Mouse (Mus musculus): Measurements from ENCODE around the gene Nsg2. TPM values are rescaled to one million over a fixed set of nuclear protein-coding genes. Genes with fewer than 3 reads are reported as not detected.
"Not testable (repeated sequence)": the region's sequence is repeated elsewhere in the genome, so short reads cannot be mapped to it uniquely, and the experiment has no call there.

Gene Nsg2
- total and polyA plus RNA-seq, 2 experiments from 2014 or later: 1.2 to 3.7 TPM

DNA sequence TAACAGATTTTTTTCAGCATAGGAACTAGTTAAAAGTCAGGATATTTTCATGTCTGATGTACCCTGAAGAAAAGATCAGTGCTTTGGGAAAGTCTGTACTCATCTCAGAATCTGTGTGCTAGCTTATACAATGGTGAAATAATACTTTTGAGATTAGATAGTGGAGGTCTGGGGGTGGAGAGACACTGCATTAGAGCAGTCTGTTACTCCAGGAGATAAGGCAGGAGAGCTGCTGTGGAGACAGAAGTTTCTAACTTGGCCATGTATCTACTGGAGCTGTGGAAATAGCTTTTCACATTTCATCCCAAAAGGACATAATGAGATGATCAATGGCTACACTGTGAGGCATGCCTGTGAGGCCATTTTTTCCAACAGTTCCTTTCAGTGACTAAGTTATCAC, 17.0 kb upstream of the Nsg2 start:
- H3K4me1 ChIP-seq (ENCODE audit: control insufficient read depth, insufficient read depth): no peaks in the 10 kb centered on the region
- H3K4me2 ChIP-seq (ENCODE audit: low read depth, low read length): no peak overlapping the region
- H3K27ac ChIP-seq (ENCODE audit: low read depth): no peak overlapping the region
- no peak for ATAC-seq (ENCODE audit: insufficient read depth, low read depth)
- no peaks in the 10 kb centered on the region for H3K27me3 ChIP-seq (ENCODE audit: control insufficient read depth, insufficient read depth, low read length)
- DNase-seq (ENCODE audit: low spot score): no peak
- TF ChIP-seq CTCF (IDR thresholded peaks at IDR 0.05; ENCODE audit: low read depth) (no peak), EP300 (IDR thresholded peaks at IDR 0.05; ENCODE audit: low read depth) (no peak)
- peaks cover 4% of the 10 kb centered on the region; the same call in 1 of the 2 replicates for H3K9me3 ChIP-seq (replicated peaks; ENCODE audit: control insufficient read depth, low read length)
- H3K4me3 ChIP-seq (ENCODE audit: low read depth, low read length): no peak overlapping the region
- no peak overlapping the region for H3K9ac ChIP-seq (replicated peaks; ENCODE audit: low read depth, low read length)
- no peaks in the 10 kb centered on the region for H3K36me3 ChIP-seq (replicated peaks; ENCODE audit: control insufficient read depth, insufficient read depth, low read length)

DNA sequence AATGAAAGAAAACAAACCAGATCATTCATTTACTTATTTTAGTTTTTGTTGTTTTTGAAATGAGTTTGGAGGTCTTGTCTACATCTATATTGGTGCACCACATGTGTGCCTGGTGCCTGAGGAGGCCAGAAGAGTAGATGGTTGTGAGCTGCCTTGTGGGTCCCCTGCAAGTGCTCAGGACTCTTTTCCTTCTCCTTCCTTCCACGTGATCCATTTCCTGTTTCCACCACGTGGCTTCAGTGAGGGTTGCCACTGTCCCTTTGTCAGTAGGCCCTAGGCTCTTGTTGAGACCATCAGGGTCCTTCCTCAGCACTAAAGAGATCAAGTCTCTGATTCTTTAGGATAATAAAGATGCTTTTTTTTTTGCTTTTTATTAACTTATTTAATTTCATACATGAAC, 15.5 kb upstream of the Nsg2 start:
- no peaks in the 10 kb centered on the region for H3K36me3 ChIP-seq (replicated peaks; ENCODE audit: control insufficient read depth, insufficient read depth, low read length)
- H3K9me3 ChIP-seq (replicated peaks; ENCODE audit: control insufficient read depth, low read length): peaks cover 3% of the 10 kb centered on the region; the same call in 1 of the 2 replicates
- DNase-seq (ENCODE audit: low spot score) (no peak), ATAC-seq (ENCODE audit: insufficient read depth, low read depth) (no peak)
- no peak overlapping the region for H3K27ac ChIP-seq (ENCODE audit: low read depth)
- WGBS: 42% methylated on average over 2 of the region's 2 CpGs
- TF ChIP-seq EP300 (IDR thresholded peaks at IDR 0.05; ENCODE audit: low read depth) (no peak), CTCF (IDR thresholded peaks at IDR 0.05; ENCODE audit: low read depth) (no peak)
- no peak overlapping the region for H3K4me3 ChIP-seq (ENCODE audit: low read depth, low read length)
- H3K9ac ChIP-seq (replicated peaks; ENCODE audit: low read depth, low read length): no peak overlapping the region
- no peaks in the 10 kb centered on the region for H3K4me1 ChIP-seq (ENCODE audit: control insufficient read depth, insufficient read depth)
- no peaks in the 10 kb centered on the region for H3K27me3 ChIP-seq (ENCODE audit: control insufficient read depth, insufficient read depth, low read length)
- no peak overlapping the region for H3K4me2 ChIP-seq (ENCODE audit: low read depth, low read length)

DNA sequence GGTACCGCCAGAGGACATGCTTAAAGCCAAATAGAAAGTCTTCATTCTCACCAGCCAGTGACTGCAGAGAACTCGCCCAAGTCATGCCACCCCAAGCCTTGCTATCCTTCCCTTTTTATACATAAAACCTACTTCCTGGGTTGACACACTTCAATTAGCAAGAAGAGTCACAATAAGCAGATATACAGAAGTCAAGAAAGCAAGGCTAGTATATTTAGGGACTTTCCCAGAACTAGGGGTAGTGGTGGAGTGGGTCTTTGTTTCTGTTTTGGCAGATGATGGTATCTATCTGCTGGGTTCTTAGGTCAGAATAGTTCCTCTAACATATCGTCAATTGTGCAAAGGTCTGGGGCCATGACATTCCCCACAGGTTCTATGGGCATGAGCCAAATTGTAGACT, 7.7 kb upstream of the Nsg2 start:
- Histone ChIP-seq H3K27ac (ENCODE audit: low read depth) (no peak overlapping the region), H3K4me3 (ENCODE audit: low read depth, low read length) (no peak overlapping the region), H3K36me3 (replicated peaks; ENCODE audit: control insufficient read depth, insufficient read depth, low read length) (no peaks in the 10 kb centered on the region), H3K4me2 (ENCODE audit: low read depth, low read length) (no peak overlapping the region), H3K27me3 (ENCODE audit: control insufficient read depth, insufficient read depth, low read length) (no peaks in the 10 kb centered on the region), H3K9ac (replicated peaks; ENCODE audit: low read depth, low read length) (no peak overlapping the region), H3K4me1 (ENCODE audit: control insufficient read depth, insufficient read depth) (no peaks in the 10 kb centered on the region), H3K9me3 (replicated peaks; ENCODE audit: control insufficient read depth, low read length) (no peaks in the 10 kb centered on the region)
- no peak for TF ChIP-seq EP300 (IDR thresholded peaks at IDR 0.05; ENCODE audit: low read depth)
- no peak for TF ChIP-seq CTCF (IDR thresholded peaks at IDR 0.05; ENCODE audit: low read depth)
- DNase-seq (ENCODE audit: low spot score): no peak
- WGBS: 80% methylated on average over 3 of the region's 3 CpGs
- no peak for ATAC-seq (ENCODE audit: insufficient read depth, low read depth)

DNA sequence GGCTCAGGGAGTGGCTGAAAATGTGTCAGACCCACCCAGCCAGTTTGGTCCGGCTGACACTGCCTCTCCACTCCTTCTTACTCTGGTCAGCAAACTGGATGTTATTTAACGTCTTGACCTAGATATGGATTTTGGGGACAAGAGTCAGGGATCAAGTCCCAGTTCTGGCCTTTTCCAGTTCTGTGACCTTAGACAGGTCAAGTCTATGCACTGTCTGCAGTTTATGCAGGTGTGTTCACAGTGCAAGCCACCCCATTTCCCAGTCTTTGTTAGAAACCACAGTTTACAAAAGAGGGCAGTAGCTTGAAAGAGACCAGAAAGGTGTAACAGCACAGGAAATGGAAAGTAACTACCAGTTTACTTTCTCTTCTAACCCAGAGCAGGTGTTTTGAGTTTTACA, 547 bp upstream of the Nsg2 start:
- Histone ChIP-seq H3K4me1 (ENCODE audit: control insufficient read depth, insufficient read depth) (no peaks in the 10 kb centered on the region), H3K4me2 (ENCODE audit: low read depth, low read length) (no peak overlapping the region), H3K9ac (replicated peaks; ENCODE audit: low read depth, low read length) (no peak overlapping the region), H3K36me3 (replicated peaks; ENCODE audit: control insufficient read depth, insufficient read depth, low read length) (no peaks in the 10 kb centered on the region), H3K9me3 (replicated peaks; ENCODE audit: control insufficient read depth, low read length) (no peaks in the 10 kb centered on the region), H3K4me3 (ENCODE audit: low read depth, low read length) (no peak overlapping the region), H3K27me3 (ENCODE audit: control insufficient read depth, insufficient read depth, low read length) (peaks cover 15% of the 10 kb centered on the region), H3K27ac (ENCODE audit: low read depth) (no peak overlapping the region; the same call in 1 of the 2 replicates)
- no peak for TF ChIP-seq EP300 (IDR thresholded peaks at IDR 0.05; ENCODE audit: low read depth)
- no peak for TF ChIP-seq CTCF (IDR thresholded peaks at IDR 0.05; ENCODE audit: low read depth)
- 36% methylated on average over 2 of the region's 2 CpGs for WGBS
- no peak for ATAC-seq (ENCODE audit: insufficient read depth, low read depth)
- DNase-seq (ENCODE audit: low spot score): no peak

DNA sequence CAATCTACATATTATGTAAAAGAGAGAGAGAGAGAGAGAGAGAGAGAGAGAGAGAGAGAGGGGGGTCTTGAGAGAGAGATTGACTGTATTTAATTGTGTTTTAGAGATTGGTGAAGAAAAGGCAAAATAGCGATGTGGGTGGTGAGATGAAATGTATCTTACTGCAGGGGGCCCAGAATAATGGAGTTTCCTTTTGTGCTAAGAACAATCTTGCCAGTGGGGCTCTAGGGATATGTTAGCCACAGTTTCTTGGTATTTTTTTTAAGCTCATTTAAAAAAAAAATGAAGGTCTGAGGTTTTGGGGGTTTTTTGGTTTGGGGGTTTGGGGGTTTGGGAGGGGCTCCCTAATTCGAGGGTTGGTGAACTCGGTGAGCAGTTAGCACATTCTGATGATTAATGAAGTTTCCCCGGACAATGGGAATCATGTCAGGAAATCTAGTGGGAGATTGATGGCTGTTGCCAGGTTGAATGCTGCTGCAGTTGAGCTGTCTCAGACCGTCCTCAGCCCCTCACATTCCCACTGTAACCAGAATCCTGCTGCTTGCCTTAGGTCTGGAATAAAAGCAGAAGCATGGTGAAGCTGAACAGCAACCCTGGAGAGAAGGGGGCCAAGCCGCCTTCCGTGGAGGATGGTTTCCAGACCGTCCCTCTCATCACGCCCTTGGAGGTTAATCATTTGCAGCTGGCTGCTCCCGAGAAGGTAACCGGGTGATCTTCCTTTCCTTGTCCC, 1.1 kb downstream of the Nsg2 start:
- peak overlapping the region; percentile 19; the same call in 1 of the 2 replicates for H3K4me3 ChIP-seq (ENCODE audit: low read depth, low read length)
- H3K36me3 ChIP-seq (replicated peaks; ENCODE audit: control insufficient read depth, insufficient read depth, low read length): no peaks in the 10 kb centered on the region
- ATAC-seq (ENCODE audit: insufficient read depth, low read depth) (no peak), DNase-seq (ENCODE audit: low spot score) (no peak)
- no peaks in the 10 kb centered on the region for H3K4me1 ChIP-seq (ENCODE audit: control insufficient read depth, insufficient read depth)
- H3K27ac ChIP-seq (ENCODE audit: low read depth): no peak overlapping the region
- peak overlapping the region; percentile 8; the same call in 1 of the 2 replicates for H3K4me2 ChIP-seq (ENCODE audit: low read depth, low read length)
- no peak for TF ChIP-seq CTCF (IDR thresholded peaks at IDR 0.05; ENCODE audit: low read depth)
- TF ChIP-seq EP300 (IDR thresholded peaks at IDR 0.05; ENCODE audit: low read depth): no peak
- peaks cover 15% of the 10 kb centered on the region for H3K27me3 ChIP-seq (ENCODE audit: control insufficient read depth, insufficient read depth, low read length)
- H3K9ac ChIP-seq (replicated peaks; ENCODE audit: low read depth, low read length): no peak overlapping the region
- H3K9me3 ChIP-seq (replicated peaks; ENCODE audit: control insufficient read depth, low read length): no peaks in the 10 kb centered on the region
- WGBS: 13% methylated on average over 11 of the region's 11 CpGs

DNA sequence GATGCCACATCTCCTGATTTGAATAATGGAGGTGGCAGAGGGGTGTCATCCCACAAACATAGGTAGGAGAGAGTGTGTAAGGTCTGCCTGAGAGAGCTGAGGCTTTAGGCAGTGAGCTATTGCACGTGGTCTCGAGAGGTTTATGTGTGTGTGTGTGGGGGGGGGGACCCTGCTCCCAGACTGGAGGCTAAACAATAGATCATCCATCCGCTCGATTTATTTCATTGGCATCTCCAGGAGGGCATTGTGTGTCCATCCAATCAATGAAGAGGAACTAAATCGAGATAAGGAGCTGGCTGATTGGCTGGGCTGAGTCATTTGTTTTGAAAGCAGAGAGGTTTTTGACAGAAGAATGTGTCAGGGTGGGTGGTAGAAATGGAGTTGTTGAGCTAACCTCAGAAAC, 2.4 kb downstream of the Nsg2 start:
- Histone ChIP-seq H3K9ac (replicated peaks; ENCODE audit: low read depth, low read length) (no peak overlapping the region), H3K36me3 (replicated peaks; ENCODE audit: control insufficient read depth, insufficient read depth, low read length) (no peaks in the 10 kb centered on the region), H3K4me1 (ENCODE audit: control insufficient read depth, insufficient read depth) (no peaks in the 10 kb centered on the region), H3K27me3 (ENCODE audit: control insufficient read depth, insufficient read depth, low read length) (peaks cover 15% of the 10 kb centered on the region), H3K4me3 (ENCODE audit: low read depth, low read length) (peak overlapping the region; percentile 7; the same call in 1 of the 2 replicates), H3K27ac (ENCODE audit: low read depth) (no peak overlapping the region), H3K4me2 (ENCODE audit: low read depth, low read length) (peak overlapping the region; percentile 18; the same call in 1 of the 2 replicates), H3K9me3 (replicated peaks; ENCODE audit: control insufficient read depth, low read length) (peaks cover 11% of the 10 kb centered on the region; the same call in 1 of the 2 replicates)
- no peak for DNase-seq (ENCODE audit: low spot score)
- no peak for TF ChIP-seq CTCF (IDR thresholded peaks at IDR 0.05; ENCODE audit: low read depth)
- TF ChIP-seq EP300 (IDR thresholded peaks at IDR 0.05; ENCODE audit: low read depth): no peak
- no peak for ATAC-seq (ENCODE audit: insufficient read depth, low read depth)
- 15% methylated on average over 5 of the region's 5 CpGs for WGBS

DNA sequence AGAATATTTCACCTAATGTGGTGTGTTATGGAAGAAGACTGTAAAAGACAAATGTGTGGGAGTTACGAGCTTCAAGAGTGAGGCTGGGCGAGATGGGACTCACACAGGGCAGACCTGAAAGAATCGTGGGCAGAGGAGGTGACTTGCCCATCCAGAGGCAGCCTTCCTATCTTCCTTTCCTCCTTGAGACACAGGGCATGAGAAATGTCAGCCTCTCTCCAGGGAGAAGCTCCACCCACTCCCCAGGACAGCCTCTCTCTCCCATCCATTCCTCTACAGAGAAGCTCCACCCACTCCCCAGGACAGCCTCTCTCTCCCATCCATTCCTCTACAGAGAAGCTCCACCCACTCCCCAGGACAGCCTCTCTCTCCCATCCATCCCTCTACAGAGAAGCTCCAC, 7.8 kb downstream of the Nsg2 start:
- not testable (repeated sequence) for H3K27me3 ChIP-seq (ENCODE audit: control insufficient read depth, insufficient read depth, low read length); DNase-seq (ENCODE audit: low spot score); H3K4me3 ChIP-seq (ENCODE audit: low read depth, low read length); H3K9ac ChIP-seq (replicated peaks; ENCODE audit: low read depth, low read length); H3K27ac ChIP-seq (ENCODE audit: low read depth); H3K36me3 ChIP-seq (replicated peaks; ENCODE audit: control insufficient read depth, insufficient read depth, low read length); ATAC-seq (ENCODE audit: insufficient read depth, low read depth); H3K4me1 ChIP-seq (ENCODE audit: control insufficient read depth, insufficient read depth); H3K4me2 ChIP-seq (ENCODE audit: low read depth, low read length)
- H3K9me3 ChIP-seq (replicated peaks; ENCODE audit: control insufficient read depth, low read length): peaks cover 11% of the 10 kb centered on the region; the same call in 1 of the 2 replicates
- 72% methylated on average over 3 of the region's 3 CpGs for WGBS
